Comparison of ENCODE assay signal across 20 mouse cellular contexts in the genomic region with DNA sequence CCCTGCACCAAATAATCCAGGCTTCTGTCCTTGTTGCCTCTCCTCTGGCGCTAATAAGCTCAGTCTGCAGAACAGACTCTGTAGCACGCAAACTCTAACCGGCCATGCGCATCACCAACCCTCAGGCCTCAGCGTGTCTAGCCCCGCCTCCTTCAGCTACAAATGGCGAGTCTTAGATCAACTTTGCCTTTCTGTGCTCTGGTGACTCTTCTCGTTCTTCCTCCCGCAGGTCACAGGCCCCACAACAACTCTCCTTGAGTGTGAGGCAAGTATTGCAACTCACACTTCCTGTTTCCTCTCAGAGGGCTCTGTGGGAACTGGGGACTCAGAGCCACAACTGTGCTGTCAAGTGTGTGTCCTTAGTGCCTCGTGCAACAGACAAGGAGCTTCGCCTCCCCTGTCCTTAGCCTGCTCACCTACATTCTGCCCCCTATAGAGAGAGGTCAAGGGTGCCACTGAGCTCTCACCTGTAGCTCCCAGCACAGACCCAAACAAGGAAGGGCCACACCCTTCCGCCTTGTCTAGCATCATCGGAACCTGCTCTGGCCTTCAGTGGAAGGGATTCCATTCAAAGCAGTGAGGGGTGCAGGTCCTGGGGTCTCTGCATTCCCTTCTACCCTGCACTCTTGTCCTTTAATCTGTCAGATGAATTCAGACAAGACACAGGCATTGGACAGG. TPM values are rescaled to one million over a fixed set of nuclear protein-coding genes. Genes with fewer than 3 reads are reported as not detected.
DNase-seq lines count a peak whose midpoint lies in the region; ATAC-seq and TF ChIP-seq lines count a peak whose summit lies in the region.
"Not testable (repeated sequence)": the region's sequence is repeated elsewhere in the genome, so short reads cannot be mapped to it uniquely, and the experiment has no call there.
"Had no signal": no experiment of that assay in that cellular context is flagged by ENCODE, and none has a peak within 500 bp of the region (broad histone marks: within the 10 kb centered on the region; RNA-seq: fewer than 3 reads in every experiment).

No protein-coding gene starts in this region.

- H3K9ac ChIP-seq in liver, embryonic 12.5 days, result not testable (repeated sequence)

- H3K9me3 ChIP-seq in liver, embryonic 12.5 days (replicated peaks), result not testable (repeated sequence)

- peak; percentile 8 for DNase-seq in lung, postnatal 25 days (ENCODE audit: low spot score)
- DNase-seq in spleen, postnatal 36 days (ENCODE audit: low spot score in 2 of 2), result peak; percentile 67 to 71
- DNase-seq in thymus, postnatal 4 days, result peak; percentile 18

- 44% methylated on average over 13 of the region's 13 CpGs for WGBS in liver, embryonic 12.5 days (ENCODE audit: insufficient replicate concordance)

- TF ChIP-seq POLR2A in bone marrow macrophage, adult 2 months (IDR thresholded peaks at IDR 0.05; ENCODE audit: borderline replicate concordance, low read depth, low read length), result not testable (repeated sequence)

- not testable (repeated sequence) for H3K36me3 ChIP-seq in liver, embryonic 12.5 days

- H3K27me3 ChIP-seq in liver, embryonic 12.5 days (replicated peaks), result not testable (repeated sequence)

- H3K4me3 ChIP-seq in bone marrow macrophage, adult 2 months (ENCODE audit: insufficient read depth, low read length); liver, embryonic 12.5 days: not testable (repeated sequence)

- H3K27ac ChIP-seq in bone marrow macrophage, adult 2 months (ENCODE audit: insufficient read depth, low read depth, low read length), result peak overlapping the region; percentile 55
- not testable (repeated sequence) for H3K27ac ChIP-seq in liver, embryonic 12.5 days

- not testable (repeated sequence) for H3K4me2 ChIP-seq in liver, embryonic 12.5 days

- TF ChIP-seq CTCF in bone marrow macrophage, adult 2 months (IDR thresholded peaks at IDR 0.05; ENCODE audit: low read depth, low read length), result not testable (repeated sequence)

- peaks cover 26% of the 10 kb centered on the region for H3K4me1 ChIP-seq in bone marrow macrophage, adult 2 months (ENCODE audit: control insufficient read depth, insufficient read depth, low read length)
- not testable (repeated sequence) for H3K4me1 ChIP-seq in liver, embryonic 12.5 days

- ATAC-seq in CD4-positive, CD25-positive, alpha-beta regulatory T cell, adult 4 months, result peak; percentile 97
- ATAC-seq in inflammation-experienced regulatory T-cells, adult 6 months, result peak; percentile 93
- peak; percentile 30; the same call in 1 of the 2 replicates for ATAC-seq in liver, embryonic 12.5 days
- peak; percentile 95 for ATAC-seq in monocyte, adult 5-6 weeks (replicated peaks; ENCODE audit: insufficient number of reproducible peaks, low FRiP score, low TSS enrichment, poor library complexity, severe bottlenecking)

RNA-seq across cellular contexts. Expression of a gene that starts 23.1 kb away (rescaled TPM):
- 10 to 100 TPM; 22.4 to 44.8 TPM for polyA plus RNA-seq in CD4-positive, CD25-positive, alpha-beta regulatory T cell, adult 4 months (2017; shearing (Covaris generic))
- polyA plus RNA-seq in bone marrow macrophage, adult 2 months (2012; ENCODE audit: insufficient read depth, insufficient read length, missing spikeins), result 2.4 TPM in 1 of 2 replicates, not detected in the other
- polyA plus RNA-seq in inflammation-experienced regulatory T-cells, adult 6 months (2017; shearing (Covaris generic)), result 10 to 100 TPM; 14.1 to 61.2 (median 46.0) TPM
- 3.0 and 3.4 TPM in 2 replicates for polyA plus RNA-seq in liver, embryonic 12.5 days (2016; fragmentation: Nextera tagmentation; extraction: Ambion mirVana)
- total RNA-seq in monocyte, adult 5-6 weeks (2017), result 16.3 to 23.7 TPM (median 19.1 TPM) in 3 replicates
- total RNA-seq: heart, adult 8-10 months had no signal

RNA-seq across cellular contexts. Expression of a gene that starts 30.9 kb away (rescaled TPM):
- polyA plus RNA-seq in CD4-positive, CD25-positive, alpha-beta regulatory T cell, adult 4 months (2017; shearing (Covaris generic)), result not detected
- polyA plus RNA-seq in bone marrow macrophage, adult 2 months (2012; ENCODE audit: insufficient read depth, insufficient read length, missing spikeins), result not detected in 2 replicates
- not detected for polyA plus RNA-seq in inflammation-experienced regulatory T-cells, adult 6 months (2017; shearing (Covaris generic))
- polyA plus RNA-seq in liver, embryonic 12.5 days (2016; fragmentation: Nextera tagmentation; extraction: Ambion mirVana), result not detected in 2 replicates
- not detected in 3 replicates for total RNA-seq in monocyte, adult 5-6 weeks (2017)
- total RNA-seq: adrenal gland, postnatal 10 days; gastrocnemius, postnatal 14 days; heart, adult 8-10 months; heart, postnatal 4 days; left cerebral cortex, adult 2 months; left cerebral cortex, postnatal 4 days had no signal
- polyA plus RNA-seq: embryonic facial prominence, embryonic 13.5 days; forebrain, embryonic 15.5 days; heart, embryonic 15.5 days; lung, embryonic 15.5 days; midbrain, embryonic 11.5 days; neural tube, embryonic 12.5 days had no signal

RNA-seq across cellular contexts. Expression of a gene that starts 31.0 kb away (rescaled TPM):
- polyA plus RNA-seq in CD4-positive, CD25-positive, alpha-beta regulatory T cell, adult 4 months (2017; shearing (Covaris generic)), result not detected
- polyA plus RNA-seq in bone marrow macrophage, adult 2 months (2012; ENCODE audit: insufficient read depth, insufficient read length, missing spikeins), result not detected in 2 replicates
- polyA plus RNA-seq in inflammation-experienced regulatory T-cells, adult 6 months (2017; shearing (Covaris generic)), result not detected
- not detected in 2 replicates for polyA plus RNA-seq in liver, embryonic 12.5 days (2016; fragmentation: Nextera tagmentation; extraction: Ambion mirVana)
- total RNA-seq in monocyte, adult 5-6 weeks (2017), result not detected in 3 replicates
- total RNA-seq: adrenal gland, postnatal 10 days; gastrocnemius, postnatal 14 days; heart, adult 8-10 months; heart, postnatal 4 days; left cerebral cortex, adult 2 months; left cerebral cortex, postnatal 4 days had no signal
- polyA plus RNA-seq: embryonic facial prominence, embryonic 13.5 days; forebrain, embryonic 15.5 days; heart, embryonic 15.5 days; lung, embryonic 15.5 days; midbrain, embryonic 11.5 days; neural tube, embryonic 12.5 days had no signal

RNA-seq across cellular contexts. Expression of a gene that starts 45.3 kb away (rescaled TPM):
- over 10,000 TPM; 12,099 to 13,283 TPM for polyA plus RNA-seq in CD4-positive, CD25-positive, alpha-beta regulatory T cell, adult 4 months (2017; shearing (Covaris generic))
- polyA plus RNA-seq in bone marrow macrophage, adult 2 months (2012; ENCODE audit: insufficient read depth, insufficient read length, missing spikeins), result 1,580 and 1,635 TPM in 2 replicates
- over 10,000 TPM in 2 of 3 experiments, 1,000 to 10,000 TPM in 1; 7,402 to 12,964 (median 12,716) TPM for polyA plus RNA-seq in inflammation-experienced regulatory T-cells, adult 6 months (2017; shearing (Covaris generic))
- 1,803 and 1,813 TPM in 2 replicates for polyA plus RNA-seq in liver, embryonic 12.5 days (2016; fragmentation: Nextera tagmentation; extraction: Ambion mirVana)
- total RNA-seq in monocyte, adult 5-6 weeks (2017), result 599 to 964 TPM (median 888 TPM) in 3 replicates

RNA-seq across cellular contexts. Expression of a gene that starts 58.3 kb away (rescaled TPM):
- polyA plus RNA-seq in CD4-positive, CD25-positive, alpha-beta regulatory T cell, adult 4 months (2017; shearing (Covaris generic)), result 10 to 100 TPM in 1 of 2 experiments, 1 to 10 TPM in 1; 2.2 to 28.9 TPM
- not detected in 2 replicates for polyA plus RNA-seq in bone marrow macrophage, adult 2 months (2012; ENCODE audit: insufficient read depth, insufficient read length, missing spikeins)
- 10 to 100 TPM in 2 of 3 experiments, 1 to 10 TPM in 1; 2.2 to 13.5 (median 10.8) TPM for polyA plus RNA-seq in inflammation-experienced regulatory T-cells, adult 6 months (2017; shearing (Covaris generic))
- 0.12 TPM in 1 of 2 replicates, not detected in the other for polyA plus RNA-seq in liver, embryonic 12.5 days (2016; fragmentation: Nextera tagmentation; extraction: Ambion mirVana)
- total RNA-seq in monocyte, adult 5-6 weeks (2017), result 26.8 to 46.7 TPM (median 35.0 TPM) in 3 replicates

Comparison
In these comparisons a context has a peak if more than half of its experiments do, and no peak if none do; other contexts are left out.
1. ATAC-seq: peak in every context shown above with its lines; median percentile 97 in CD4-positive, CD25-positive, alpha-beta regulatory T cell, adult 4 months; 95 in monocyte, adult 5-6 weeks; 93 in inflammation-experienced regulatory T-cells, adult 6 months; 30 in liver, embryonic 12.5 days.
2. DNase-seq: peak in every context shown above with its lines; median percentile 69 in spleen, postnatal 36 days; 18 in thymus, postnatal 4 days; 8 in lung, postnatal 25 days.